Comparison of ENCODE assay signal across 26 mouse cellular contexts in the genomic region with DNA sequence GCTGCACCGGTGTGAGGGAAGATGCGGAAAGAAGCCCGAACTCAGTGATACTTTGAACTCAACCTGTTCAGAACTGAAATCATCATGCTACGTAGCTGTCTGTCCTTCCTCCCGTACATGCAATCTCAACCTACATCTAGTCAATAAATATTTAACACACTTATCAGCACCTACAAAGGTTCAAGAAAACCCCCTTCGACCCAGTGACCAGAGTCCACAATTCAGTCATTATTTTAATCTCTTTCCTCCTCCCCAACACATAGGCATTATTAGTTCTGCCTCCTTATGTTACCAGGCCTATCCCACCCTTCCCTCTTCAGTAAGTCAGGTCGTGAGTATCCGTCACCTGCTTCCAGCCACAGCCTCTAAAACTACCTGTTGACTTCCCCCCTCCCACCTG. TPM values are rescaled to one million over a fixed set of nuclear protein-coding genes. Genes with fewer than 3 reads are reported as not detected.
"Had no signal": no experiment of that assay in that cellular context is flagged by ENCODE, and none has a peak within 500 bp of the region (broad histone marks: within the 10 kb centered on the region; RNA-seq: fewer than 3 reads in every experiment).

No protein-coding gene starts in this region.

- H3K27ac ChIP-seq: kidney, postnatal 0 days; layer of hippocampus, adult 2 months; limb, embryonic 10.5 days; limb, embryonic 13.5 days; liver, embryonic 15.5 days had no signal

- DNase-seq: kidney, adult 2 months; kidney, postnatal 25 days; layer of hippocampus, adult 9-11 months; lung, adult 2 months; lung, postnatal 14 days; lung, postnatal 4 days; midbrain, embryonic 14.5 days; thymus, adult 2 months; thymus, postnatal 14 days had no signal

- H3K4me3 ChIP-seq: layer of hippocampus, adult 2 months; limb, embryonic 10.5 days; limb, embryonic 13.5 days; liver, embryonic 15.5 days had no signal

- H3K9ac ChIP-seq: limb, embryonic 13.5 days; liver, embryonic 15.5 days had no signal

- H3K27me3 ChIP-seq: limb, embryonic 13.5 days; liver, embryonic 15.5 days had no signal

- H3K4me2 ChIP-seq: limb, embryonic 13.5 days; liver, embryonic 11.5 days; liver, embryonic 15.5 days; midbrain, embryonic 11.5 days had no signal

- H3K36me3 ChIP-seq: limb, embryonic 10.5 days; limb, embryonic 13.5 days; liver, embryonic 15.5 days had no signal

- H3K4me1 ChIP-seq: limb, embryonic 10.5 days; limb, embryonic 13.5 days had no signal

- H3K9me3 ChIP-seq: limb, embryonic 10.5 days; limb, embryonic 13.5 days; liver, embryonic 15.5 days had no signal

RNA-seq across cellular contexts. Expression of gene Hsd17b6, which starts 1.9 kb away (rescaled TPM):
- total RNA-seq: layer of hippocampus, adult 2 months; layer of hippocampus, postnatal 25 days; left cerebral cortex, adult 18-20 months; left cerebral cortex, postnatal 25 days; megakaryocyte progenitor cell, adult 5-6 weeks; midbrain, postnatal 0 days had no signal
- polyA plus RNA-seq: kidney, adult 2 months; kidney, embryonic 14.5 days; kidney, postnatal 0 days; limb, embryonic 10.5 days; limb, embryonic 13.5 days; liver, embryonic 11.5 days; lung, embryonic 16.5 days; midbrain, embryonic 11.5 days; midbrain, embryonic 14.5 days; midbrain, postnatal 0 days; neural tube, embryonic 11.5 days; neural tube, embryonic 14.5 days; stomach, embryonic 14.5 days had no signal
